Mouse (Mus musculus) ovary, postnatal 36 days (tissue): ENCODE results near the gene Plekhb1.

ENCODE experiments used
- DNase-seq: peaks from one replicate; pipeline ENCODE4 v3.0.0; 2022; ENCODE audit warnings: low spot score, mixed read lengths

Gene Plekhb1

GRCm38 (mm10) chr7:100658093-100658578, 4.1 kb downstream of the Plekhb1 start:
- DNase-seq, result peak; percentile 45

DNA sequence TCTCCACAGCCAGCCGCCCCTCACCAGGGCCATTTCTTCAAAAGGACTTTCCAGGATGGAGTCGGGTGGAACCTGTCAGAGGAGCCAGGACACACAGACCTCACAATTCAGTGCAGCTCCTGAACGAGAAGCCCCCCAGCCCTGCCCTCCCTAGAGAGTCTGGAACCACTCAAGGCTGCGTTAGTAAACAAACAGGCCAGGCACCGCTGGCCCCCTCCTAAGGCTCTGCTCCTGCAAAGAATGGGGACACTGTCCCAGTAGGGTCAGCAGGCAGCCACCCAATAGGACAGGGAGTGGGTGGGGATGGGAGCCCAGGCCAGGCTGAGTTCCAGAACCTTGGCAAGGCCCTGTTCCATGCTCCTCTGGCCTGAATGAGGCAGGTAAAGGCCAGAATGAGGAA, 5.5 kb downstream of the Plekhb1 start:
- DNase-seq, result no peak

DNA sequence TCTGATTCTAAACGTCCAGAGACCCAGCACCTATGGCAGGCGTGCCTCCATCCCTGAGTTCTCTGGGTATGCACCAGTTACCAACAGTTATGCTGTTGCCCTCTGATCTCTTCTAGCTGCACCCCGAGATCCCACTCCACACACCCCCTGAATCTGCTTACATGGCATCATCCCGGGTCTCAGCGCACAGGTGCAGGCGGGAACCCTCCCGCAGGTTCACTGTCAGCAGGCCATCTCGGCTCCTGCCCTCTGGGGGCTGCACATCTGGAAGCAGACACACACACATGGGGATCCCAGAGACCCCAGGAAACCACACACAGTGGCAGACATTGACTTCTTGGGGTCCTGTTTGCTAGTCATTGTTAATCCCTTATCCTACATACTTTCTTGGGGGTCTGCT, 7.8 kb downstream of the Plekhb1 start:
- DNase-seq, result no peak

GRCm38 (mm10) chr7:100653480-100654266, 8.5 kb downstream of the Plekhb1 start:
- DNase-seq, result no peak

GRCm38 (mm10) chr7:100651011-100651410, 11.2 kb downstream of the Plekhb1 start:
- DNase-seq, result no peak

DNA sequence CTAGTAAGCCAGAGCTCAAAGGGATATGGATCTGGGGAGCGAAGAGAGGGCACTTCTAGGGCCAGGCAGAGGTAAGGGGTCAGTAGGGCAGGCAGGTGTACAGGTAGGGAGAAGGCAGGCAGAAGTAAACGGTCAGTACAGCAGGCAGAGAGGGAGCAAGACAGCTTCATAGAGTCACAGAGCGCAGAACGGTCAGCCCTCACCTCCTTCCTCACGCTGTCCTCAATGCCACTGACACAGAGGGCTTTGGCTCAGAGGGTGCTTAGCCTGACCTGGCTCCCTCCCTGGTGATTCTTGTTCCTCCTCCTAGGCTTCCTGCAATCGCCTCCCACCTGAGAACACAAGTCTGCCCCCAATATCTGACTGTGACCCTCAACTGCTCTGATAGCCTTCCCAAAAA, 11.8 kb downstream of the Plekhb1 start:
- no peak for DNase-seq

DNA sequence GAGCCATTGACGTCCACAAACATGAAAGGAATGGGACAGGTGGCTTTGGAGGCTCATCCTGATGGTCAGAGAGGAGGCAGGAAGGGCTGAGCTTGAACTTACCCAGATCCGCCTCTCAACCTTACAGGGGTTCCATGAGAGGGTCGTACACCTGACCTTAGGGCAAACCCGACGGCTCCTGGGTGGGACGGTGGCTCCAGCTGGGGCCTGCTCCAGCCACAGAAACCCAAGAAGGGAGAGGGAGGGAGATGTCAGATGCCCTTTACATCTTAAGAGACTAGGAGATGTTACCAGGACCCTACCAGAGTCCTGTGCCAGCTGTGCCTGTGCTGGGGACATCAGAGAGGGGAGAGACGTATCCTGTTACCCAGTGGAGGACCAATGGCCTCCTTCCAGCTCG, 12.4 kb downstream of the Plekhb1 start:
- no peak for DNase-seq

GRCm38 (mm10) chr7:100649095-100649494, 13.1 kb downstream of the Plekhb1 start:
- DNase-seq, result no peak

GRCm38 (mm10) chr7:100645147-100645546, 17.1 kb downstream of the Plekhb1 start:
- peak; percentile 55 for DNase-seq

- no peak for DNase-seq
These were observed 19.8 kb downstream of the Plekhb1 start for GRCm38 (mm10) chr7:100642413-100642812.

DNA sequence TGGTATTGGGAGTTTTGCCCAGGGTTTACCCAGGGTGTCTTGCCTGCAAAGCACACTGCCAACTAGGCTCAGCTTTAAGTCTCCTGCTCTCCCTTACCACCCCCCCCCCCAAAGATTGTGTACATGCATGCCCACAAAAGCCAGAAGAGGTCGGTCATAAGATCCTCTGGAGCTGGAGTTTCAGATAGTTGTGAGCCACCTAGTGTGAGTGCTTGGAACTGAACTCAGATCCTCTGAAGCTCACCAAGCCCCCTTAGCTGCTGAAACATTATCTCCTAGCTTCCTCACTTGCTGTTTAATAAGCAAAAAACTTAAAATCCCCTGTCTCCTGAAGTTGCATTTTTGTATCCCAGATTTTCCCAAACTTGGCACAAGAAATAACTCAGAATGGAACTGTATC, 24.6 kb downstream of the Plekhb1 start:
- DNase-seq, result no peak

DNA sequence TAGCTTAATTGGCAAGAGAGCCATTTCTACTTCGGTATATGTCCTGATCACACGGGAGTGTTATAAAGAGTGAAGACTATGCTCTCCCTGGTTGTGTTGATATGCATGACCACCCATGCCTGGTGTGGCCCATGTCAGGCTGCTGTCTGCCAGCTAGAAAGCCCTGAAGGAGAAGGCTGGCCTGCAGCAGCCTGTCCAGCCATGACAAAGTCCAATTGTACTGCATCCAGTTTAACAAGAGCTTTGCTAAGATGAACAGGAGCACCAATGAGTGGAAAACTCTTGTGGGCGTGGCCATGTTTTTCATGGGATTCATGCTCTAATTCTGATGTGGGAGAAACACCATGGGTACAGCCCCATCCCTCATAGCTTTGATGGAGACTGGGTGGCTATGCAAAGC, 37.7 kb downstream of the Plekhb1 start:
- no peak for DNase-seq

- DNase-seq, result no peak
These were observed 39.9 kb downstream of the Plekhb1 start for GRCm38 (mm10) chr7:100622277-100622676.

DNA sequence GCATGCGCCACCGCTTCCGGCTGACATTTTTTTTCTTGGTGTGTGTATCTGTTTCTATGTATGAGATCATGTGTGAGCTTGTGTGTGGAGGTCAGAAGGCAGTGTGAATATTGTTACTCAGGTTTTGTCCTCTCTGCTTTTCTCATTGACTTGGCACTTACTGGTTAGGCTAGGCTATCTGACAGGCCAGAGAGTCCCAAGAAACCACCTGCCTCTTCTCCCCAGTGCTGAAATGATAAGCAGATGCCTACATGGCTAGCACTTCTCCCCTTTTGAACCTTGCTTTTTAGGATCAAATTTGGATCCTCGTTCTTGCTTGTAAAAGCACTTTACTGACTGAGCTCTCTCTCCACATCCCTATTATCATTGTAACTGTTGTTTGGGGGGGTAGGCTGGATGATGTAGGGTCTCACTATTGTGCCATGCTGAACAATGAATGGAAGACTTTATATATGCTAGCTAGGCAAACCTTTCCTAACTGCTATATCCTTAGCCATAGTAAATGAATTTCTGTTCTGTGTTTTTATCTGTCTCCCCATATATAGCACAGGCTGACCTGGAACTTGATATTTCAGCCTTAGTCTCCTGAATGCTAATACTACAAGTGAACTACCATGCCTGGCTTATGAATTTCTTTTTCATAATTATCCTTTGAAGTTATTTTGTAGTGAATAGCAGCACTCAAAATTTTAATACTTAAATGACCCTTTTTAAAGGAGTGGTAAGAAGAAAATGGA, 45.9 kb downstream of the Plekhb1 start:
- DNase-seq, result no peak

- no peak for DNase-seq
These were observed 53.3 kb downstream of the Plekhb1 start for GRCm38 (mm10) chr7:100608910-100609309.

DNA sequence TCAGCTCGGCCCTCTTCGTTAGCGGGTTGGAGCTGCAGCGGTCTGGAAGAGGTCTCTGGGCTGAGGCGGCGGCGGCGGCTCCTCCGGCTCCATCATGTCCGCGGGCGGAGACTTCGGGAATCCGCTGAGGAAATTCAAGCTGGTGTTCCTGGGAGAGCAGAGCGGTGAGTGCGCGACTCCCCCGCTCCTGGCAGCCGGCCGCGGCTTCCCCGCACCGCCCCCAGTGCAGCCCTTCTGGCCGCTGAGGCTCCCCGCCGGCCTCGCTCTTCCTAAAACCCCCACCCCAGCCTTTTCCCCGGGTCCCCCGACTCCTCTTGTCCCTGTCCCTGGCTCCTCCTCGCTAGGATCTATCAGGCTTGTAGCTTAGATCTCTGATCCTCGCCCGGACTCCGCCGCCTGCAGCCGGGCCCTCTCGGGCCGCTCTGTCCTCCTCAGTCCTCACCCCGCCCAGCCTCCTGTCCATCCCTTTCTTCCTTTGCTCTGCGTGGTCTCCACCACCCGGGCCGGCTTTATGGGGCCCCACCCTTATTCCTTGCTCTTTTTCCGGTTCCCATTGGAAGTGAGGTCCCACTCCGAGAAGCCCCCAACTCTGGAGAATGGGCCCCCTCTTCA, 54.0 kb downstream of the Plekhb1 start, which contains the start of gene Mrpl48:
Gene Mrpl48 (minus strand): TSS at position 172 of the 612 bp plus-strand sequence.
- DNase-seq, result peak; percentile 69

DNA sequence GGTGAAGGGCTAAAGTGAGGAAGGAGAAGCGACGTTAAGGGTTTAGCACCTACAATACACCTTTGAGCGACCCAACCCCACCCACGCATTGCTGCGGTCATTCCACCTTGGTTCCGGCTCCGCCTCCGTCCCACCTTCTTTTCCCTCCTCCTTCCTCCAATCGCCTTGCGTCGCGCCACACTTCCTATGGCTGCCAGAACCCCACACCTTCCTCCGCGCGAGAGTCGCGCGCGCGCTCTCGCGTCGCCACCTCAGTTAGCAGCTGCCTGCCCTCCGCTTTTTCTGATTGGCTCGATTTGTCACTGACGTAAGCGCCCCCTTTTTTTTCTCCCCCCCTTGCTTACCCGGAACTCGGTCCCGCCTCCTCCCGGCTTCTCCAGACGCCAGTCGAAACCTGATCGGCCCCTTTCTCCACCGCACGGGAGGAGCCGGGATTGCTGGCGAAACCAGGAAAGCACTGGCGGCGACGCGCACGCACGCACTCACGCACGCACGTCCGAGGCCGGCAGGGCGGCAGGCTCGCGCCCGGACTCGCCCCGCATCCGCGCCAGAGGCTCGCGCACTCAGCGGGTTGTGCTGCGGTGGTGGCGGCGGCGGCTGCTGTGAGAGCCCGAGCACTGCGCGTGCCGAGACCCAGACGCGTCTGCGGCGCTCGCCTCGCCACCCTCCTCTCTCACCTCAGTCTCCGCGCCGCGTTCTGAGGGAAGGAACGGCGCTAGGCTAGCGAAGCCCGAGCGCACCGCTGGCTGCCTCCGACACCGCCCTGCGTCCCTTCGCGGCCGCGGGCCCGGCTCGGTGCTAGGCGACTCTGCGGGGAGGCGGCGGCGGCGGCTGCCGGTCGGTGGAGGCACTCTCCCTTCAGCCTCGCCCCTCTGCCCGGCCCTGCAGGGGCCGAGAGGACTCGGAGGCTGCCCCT, 54.7 kb downstream of the Plekhb1 start, which contains the start of gene Rab6a:
Gene Rab6a (plus strand): TSS at position 197 of the 916 bp plus-strand sequence.
- peak; percentile 97 for DNase-seq

- no peak for DNase-seq
These were observed 62.0 kb downstream of the Plekhb1 start for GRCm38 (mm10) chr7:100600211-100600610.

GRCm38 (mm10) chr7:100593349-100593748, 68.9 kb downstream of the Plekhb1 start:
- no peak for DNase-seq
